Mouse (Mus musculus) heart, embryonic 14.5 days (tissue): ENCODE measurements around the gene Rhobtb1. TPM values are rescaled to one million over a fixed set of nuclear protein-coding genes. Genes with fewer than 3 reads are reported as not detected.

ENCODE experiments used
- ATAC-seq: fragments of 200-750 bp; cut with Nextera tagmentation; 2 replicates; pipeline ENCODE4 v1.8.0; 2017; ENCODE audit warnings: low read depth, moderate TSS enrichment; ENCODE audit not compliant: insufficient number of reproducible peaks, insufficient read depth, low FRiP score
- H3K27ac ChIP-seq, 2 experiments: fragments of 200-500 bp in 1 of 2; fragments of 300-500 bp in 1 of 2; sonication (generic) in 1 of 2; replicated peaks in 1 of 2; 2 replicates each; pipeline ENCODE4 v1.5.1; 2012 to 2014; ENCODE audit warnings: low read depth in 2 of 2, low read length in 2 of 2, control low read depth in 1 of 2, mild to moderate bottlenecking in 1 of 2, mixed read lengths in 1 of 2; ENCODE audit not compliant: control insufficient read depth in 1 of 2, insufficient read depth in 1 of 2
- H3K27me3 ChIP-seq: fragments of 300-500 bp; sonication (generic); 2 replicates; pipeline ENCODE4 v1.6.1; 2014; ENCODE audit warnings: mild to moderate bottlenecking, low read length, control low read depth; ENCODE audit not compliant: control insufficient read depth, insufficient read depth
- H3K36me3 ChIP-seq: fragments of 300-500 bp; sonication (generic); 2 replicates; pipeline ENCODE4 v1.6.1; 2014; ENCODE audit warnings: mild to moderate bottlenecking, control low read depth, low read length, mixed read lengths; ENCODE audit not compliant: control insufficient read depth, insufficient read depth
- H3K4me1 ChIP-seq, 2 experiments: fragments of 200-500 bp in 1 of 2; fragments of 300-500 bp in 1 of 2; sonication (generic) in 1 of 2; 2 replicates each; pipeline ENCODE4 v1.6.1; 2012 to 2014; ENCODE audit warnings: low read length in 2 of 2, control low read depth in 1 of 2, mixed read lengths in 1 of 2; ENCODE audit not compliant: control insufficient read depth in 2 of 2, insufficient read depth in 2 of 2
- H3K4me2 ChIP-seq: fragments of 300-500 bp; sonication (generic); 2 replicates; pipeline ENCODE4 v1.6.1; 2014; ENCODE audit warnings: mild to moderate bottlenecking, low read length
- H3K4me3 ChIP-seq, 2 experiments: fragments of 200-500 bp in 1 of 2; fragments of 300-500 bp in 1 of 2; sonication (generic) in 1 of 2; 2 replicates each; pipeline ENCODE4 v1.5.1; 2012 to 2014; ENCODE audit warnings: low read length in 2 of 2, mild to moderate bottlenecking in 2 of 2, control low read depth in 1 of 2, low read depth in 1 of 2, moderate library complexity in 1 of 2; ENCODE audit not compliant: control insufficient read depth in 1 of 2, insufficient read depth in 1 of 2
- H3K9ac ChIP-seq: fragments of 300-500 bp; sonication (generic); 2 replicates; pipeline ENCODE4 v1.6.1; 2014; ENCODE audit warnings: mild to moderate bottlenecking, low read length
- H3K9me3 ChIP-seq: fragments of 300-500 bp; sonication (generic); 2 replicates; pipeline ENCODE4 v1.6.1; 2016; ENCODE audit warnings: low read length, control low read depth; ENCODE audit not compliant: control insufficient read depth
- WGBS: fragments of 180-500 bp; shearing (Covaris S2); extraction: QIAGEN DNeasy Blood & Tissue Kit; methylation state at CpG from one replicate; pipeline ENCODE4 v1.1.7; 2014; 5-methylcytosine and 5-hydroxymethylcytosine counted together
- polyA plus RNA-seq: library from polyadenylated mRNA; unstranded; fragments of >200 nt; fragmentation: Nextera tagmentation; extraction: Ambion mirVana; gene quantifications from 2 replicates; pipeline ENCODE4 v1.2.1, GENCODE M21; 2014

Gene Rhobtb1
- polyA plus RNA-seq: 34.6 and 38.6 TPM in 2 replicates

- Histone ChIP-seq H3K4me1 (no peaks in the 10 kb centered on the region), H3K9ac (no peak within 1 kb of the TSS), H3K4me3 (no peak within 1 kb of the TSS), H3K36me3 (no peaks in the 10 kb centered on the region), H3K9me3 (no peaks in the 10 kb centered on the region), H3K4me2 (no peak within 1 kb of the TSS), H3K27ac (no peak within 1 kb of the TSS), H3K27me3 (no peaks in the 10 kb centered on the region)
- WGBS: 59% methylated on average over 20 of the region's 20 CpGs
- ATAC-seq: no peak
These were observed at the start of gene Rhobtb1 for GRCm38 (mm10) chr10:69151045-69151444. Gene Rhobtb1 (plus strand): TSS chr10:69151434.

GRCm38 (mm10) chr10:69101988-69102387, 49.2 kb upstream of the Rhobtb1 start:
- Histone ChIP-seq H3K27ac (no peak overlapping the region), H3K27me3 (no peaks in the 10 kb centered on the region), H3K4me1 (peaks cover 0 to 6% of the 10 kb centered on the region in 2 experiments; a peak in 2 of 4 replicates), H3K4me2 (no peak overlapping the region), H3K9ac (no peak overlapping the region), H3K9me3 (0 out of 2 replicates have a peak, but pooled peaks cover 2% of the 10 kb centered on the region), H3K36me3 (no peaks in the 10 kb centered on the region), H3K4me3 (no peak overlapping the region)
- 68% methylated on average over 4 of the region's 4 CpGs for WGBS
- ATAC-seq: no peak

- no peak overlapping the region for H3K27ac ChIP-seq
- no peaks in the 10 kb centered on the region for H3K27me3 ChIP-seq
- H3K4me2 ChIP-seq: no peak overlapping the region
- no peaks in the 10 kb centered on the region for H3K36me3 ChIP-seq
- no peak for ATAC-seq
- H3K9ac ChIP-seq: no peak overlapping the region
- H3K4me1 ChIP-seq: peaks cover 6 to 7% of the 10 kb centered on the region in 2 experiments
- H3K4me3 ChIP-seq: no peak overlapping the region
- H3K9me3 ChIP-seq: no peaks in the 10 kb centered on the region
- WGBS: 70% methylated on average over 12 of the region's 12 CpGs
These were observed 46.9 kb upstream of the Rhobtb1 start for GRCm38 (mm10) chr10:69104143-69104882.

- Histone ChIP-seq H3K27me3 (no peaks in the 10 kb centered on the region), H3K4me3 (no peak overlapping the region), H3K4me1 (peaks cover 6 to 7% of the 10 kb centered on the region in 2 experiments), H3K36me3 (no peaks in the 10 kb centered on the region), H3K9me3 (no peaks in the 10 kb centered on the region), H3K27ac (no peak overlapping the region), H3K9ac (no peak overlapping the region), H3K4me2 (no peak overlapping the region)
- no peak for ATAC-seq
- 51% methylated on average over 9 of the region's 9 CpGs for WGBS
These were observed 46.4 kb upstream of the Rhobtb1 start for GRCm38 (mm10) chr10:69104883-69105225.

- Histone ChIP-seq H3K4me3 (no peak overlapping the region), H3K9me3 (no peaks in the 10 kb centered on the region), H3K4me2 (no peak overlapping the region), H3K27me3 (no peaks in the 10 kb centered on the region), H3K4me1 (peaks cover 6 to 7% of the 10 kb centered on the region in 2 experiments), H3K9ac (no peak overlapping the region), H3K27ac (no peak overlapping the region), H3K36me3 (no peaks in the 10 kb centered on the region)
- no peak for ATAC-seq
- 76% methylated on average over 1 of the region's 1 CpGs for WGBS
These were observed 44.4 kb upstream of the Rhobtb1 start for GRCm38 (mm10) chr10:69106796-69107195.

- no peak for ATAC-seq
- H3K9me3 ChIP-seq: no peaks in the 10 kb centered on the region
- no peak overlapping the region for H3K27ac ChIP-seq
- peak overlapping the region; percentile 38 for H3K4me2 ChIP-seq
- no peak overlapping the region for H3K9ac ChIP-seq
- peaks cover 6 to 7% of the 10 kb centered on the region in 2 experiments for H3K4me1 ChIP-seq
- H3K27me3 ChIP-seq: no peaks in the 10 kb centered on the region
- no peaks in the 10 kb centered on the region for H3K36me3 ChIP-seq
- WGBS: 27% methylated on average over 8 of the region's 8 CpGs
- no peak overlapping the region for H3K4me3 ChIP-seq
These were observed 44.0 kb upstream of the Rhobtb1 start for GRCm38 (mm10) chr10:69107253-69107652.

- Histone ChIP-seq H3K4me3 (no peak overlapping the region), H3K36me3 (no peaks in the 10 kb centered on the region), H3K27me3 (no peaks in the 10 kb centered on the region), H3K4me2 (no peak overlapping the region), H3K27ac (no peak overlapping the region), H3K9me3 (0 out of 2 replicates have a peak, but pooled peaks cover 9% of the 10 kb centered on the region), H3K9ac (no peak overlapping the region), H3K4me1 (no peaks in the 10 kb centered on the region)
- ATAC-seq: no peak
These were observed 36.9 kb upstream of the Rhobtb1 start for GRCm38 (mm10) chr10:69114384-69114783.

GRCm38 (mm10) chr10:69117996-69118395, 33.2 kb upstream of the Rhobtb1 start:
- H3K27ac ChIP-seq: no peak overlapping the region
- H3K9me3 ChIP-seq: 0 out of 2 replicates have a peak, but pooled peaks cover 9% of the 10 kb centered on the region
- no peak overlapping the region for H3K4me3 ChIP-seq
- no peaks in the 10 kb centered on the region for H3K27me3 ChIP-seq
- H3K4me2 ChIP-seq: no peak overlapping the region
- no peaks in the 10 kb centered on the region for H3K4me1 ChIP-seq
- no peak overlapping the region for H3K9ac ChIP-seq
- no peak for ATAC-seq
- H3K36me3 ChIP-seq: no peaks in the 10 kb centered on the region
